Mouse (Mus musculus): ENCODE measurements around the gene Acoxl.

Gene Acoxl

GRCm38 (mm10) chr2:128143992-128144391 lies 305.3 kb downstream of the Acoxl start:
- DNase-seq (ENCODE audit: low spot score) = no peak

GRCm38 (mm10) chr2:128145433-128145832 lies 306.8 kb downstream of the Acoxl start:
- DNase-seq (ENCODE audit: low spot score) = no peak

- no peak for DNase-seq (ENCODE audit: low spot score)
Observed at GRCm38 (mm10) chr2:128149596-128149995, 310.9 kb downstream of the Acoxl start.

- no peak for DNase-seq (ENCODE audit: low spot score)
Observed at GRCm38 (mm10) chr2:128152211-128152610, 313.5 kb downstream of the Acoxl start.

- no peak for DNase-seq (ENCODE audit: low spot score)
Observed at GRCm38 (mm10) chr2:128152845-128153550, 314.3 kb downstream of the Acoxl start.

- DNase-seq (ENCODE audit: low spot score) = no peak
Observed at GRCm38 (mm10) chr2:128153551-128153910, 314.9 kb downstream of the Acoxl start.

GRCm38 (mm10) chr2:128155412-128156066 lies 316.9 kb downstream of the Acoxl start:
- DNase-seq (ENCODE audit: low spot score) = no peak

- no peak for DNase-seq (ENCODE audit: low spot score)
Observed at GRCm38 (mm10) chr2:128156067-128156462, 317.4 kb downstream of the Acoxl start.

GRCm38 (mm10) chr2:128156557-128157412 lies 318.1 kb downstream of the Acoxl start:
- no peak for DNase-seq (ENCODE audit: low spot score)

- peak; percentile 22 for DNase-seq (ENCODE audit: low spot score)
Observed at GRCm38 (mm10) chr2:128158734-128159410, 320.2 kb downstream of the Acoxl start.

- no peak for DNase-seq (ENCODE audit: low spot score)
Observed at GRCm38 (mm10) chr2:128159619-128160125, 321.0 kb downstream of the Acoxl start.

- DNase-seq (ENCODE audit: low spot score) = no peak
Observed at GRCm38 (mm10) chr2:128163177-128163576, 324.5 kb downstream of the Acoxl start.

GRCm38 (mm10) chr2:128166623-128167423 lies 328.1 kb downstream of the Acoxl start:
- DNase-seq (ENCODE audit: low spot score) = no peak

- DNase-seq (ENCODE audit: low spot score) = no peak
Observed at GRCm38 (mm10) chr2:128167930-128168329, 329.3 kb downstream of the Acoxl start.

- DNase-seq (ENCODE audit: low spot score) = no peak
Observed at GRCm38 (mm10) chr2:128169486-128169885, 330.8 kb downstream of the Acoxl start.

- DNase-seq (ENCODE audit: low spot score) = no peak
Observed at GRCm38 (mm10) chr2:128169972-128170371, 331.3 kb downstream of the Acoxl start.

GRCm38 (mm10) chr2:128170614-128171013 lies 331.9 kb downstream of the Acoxl start:
- DNase-seq (ENCODE audit: low spot score) = no peak

GRCm38 (mm10) chr2:128172266-128172665 lies 333.6 kb downstream of the Acoxl start:
- no peak for DNase-seq (ENCODE audit: low spot score)
